Mouse (Mus musculus) bone marrow, adult 2 months (tissue): ENCODE data around the gene Dthd1.

ENCODE experiments used
- CTCF ChIP-seq: fragments of 200-500 bp; IDR thresholded peaks from 2 replicates; pipeline ENCODE4 v1.5.1; 2011; ENCODE audit warnings: low read length, control low read depth; ENCODE audit not compliant: control insufficient read depth, insufficient read depth
- POLR2A ChIP-seq: fragments of 200-500 bp; IDR thresholded peaks from 2 replicates; pipeline ENCODE4 v1.6.1; 2011; ENCODE audit warnings: low read depth, mild to moderate bottlenecking, control low read depth, low read length, borderline replicate concordance; ENCODE audit not compliant: control insufficient read depth

DNA sequence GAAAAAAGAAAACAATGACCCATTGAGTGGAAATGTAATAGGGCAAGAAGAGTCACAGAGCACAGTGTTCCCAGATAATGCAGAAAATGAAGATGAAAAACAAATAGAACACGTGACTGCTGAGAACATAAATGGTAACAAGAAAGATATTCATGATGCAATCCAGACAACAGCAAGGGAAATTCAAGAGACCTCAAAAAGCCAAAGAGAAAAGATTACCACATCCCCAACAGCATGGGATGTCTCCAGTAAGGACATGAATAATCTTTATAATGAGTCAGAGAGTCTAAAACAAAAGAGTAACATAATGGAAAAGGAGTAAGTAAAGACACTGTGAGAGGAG lies 420 bp downstream of the Dthd1 start:
- TF ChIP-seq CTCF (no peak), POLR2A (no peak)
